Mouse (Mus musculus): Measurements from ENCODE around the gene Serpina12.

Serpina12 gene

GRCm38 (mm10) chr12:104044343-104044742, at the start of gene Serpina12:
TSS of gene Serpina12 (minus strand) at chr12:104044443.
- no peak for DNase-seq (ENCODE audit: low read depth, low spot score)

GRCm38 (mm10) chr12:104091303-104091702, 47.1 kb upstream of the Serpina12 start:
- DNase-seq (ENCODE audit: low read depth, low spot score) = no peak

GRCm38 (mm10) chr12:104090119-104090518, 45.9 kb upstream of the Serpina12 start:
- no peak for DNase-seq (ENCODE audit: low read depth, low spot score)

- DNase-seq (ENCODE audit: low read depth, low spot score) = peak; percentile 59
These were observed 28.0 kb upstream of the Serpina12 start for GRCm38 (mm10) chr12:104072286-104072685.

GRCm38 (mm10) chr12:104071708-104072107, 27.5 kb upstream of the Serpina12 start:
- DNase-seq (ENCODE audit: low read depth, low spot score) = no peak

GRCm38 (mm10) chr12:104069620-104070019, 25.4 kb upstream of the Serpina12 start:
- peak; percentile 94 for DNase-seq (ENCODE audit: low read depth, low spot score)

- peak; percentile 94 for DNase-seq (ENCODE audit: low read depth, low spot score)
These were observed 23.3 kb upstream of the Serpina12 start for GRCm38 (mm10) chr12:104067549-104067948.

- DNase-seq (ENCODE audit: low read depth, low spot score) = peak; percentile 76
These were observed 22.0 kb upstream of the Serpina12 start for GRCm38 (mm10) chr12:104066241-104066640.

- peak; percentile 61 for DNase-seq (ENCODE audit: low read depth, low spot score)
These were observed 20.8 kb upstream of the Serpina12 start for GRCm38 (mm10) chr12:104064996-104065395.

- DNase-seq (ENCODE audit: low read depth, low spot score) = peak; percentile 55
These were observed 20.3 kb upstream of the Serpina12 start for GRCm38 (mm10) chr12:104064532-104064931.

- no peak for DNase-seq (ENCODE audit: low read depth, low spot score)
These were observed 17.6 kb upstream of the Serpina12 start for GRCm38 (mm10) chr12:104061862-104062261.

- DNase-seq (ENCODE audit: low read depth, low spot score) = peak; percentile 61
These were observed 15.9 kb upstream of the Serpina12 start for GRCm38 (mm10) chr12:104060126-104060525.

- DNase-seq (ENCODE audit: low read depth, low spot score) = no peak
These were observed 13.3 kb upstream of the Serpina12 start for GRCm38 (mm10) chr12:104057531-104057930.

GRCm38 (mm10) chr12:104057050-104057449, 12.8 kb upstream of the Serpina12 start:
- DNase-seq (ENCODE audit: low read depth, low spot score) = peak; percentile 88

GRCm38 (mm10) chr12:104055755-104056154, 11.5 kb upstream of the Serpina12 start:
- DNase-seq (ENCODE audit: low read depth, low spot score) = no peak

- DNase-seq (ENCODE audit: low read depth, low spot score) = no peak
These were observed 9.8 kb upstream of the Serpina12 start for GRCm38 (mm10) chr12:104053995-104054394.

GRCm38 (mm10) chr12:104045713-104046112, 1.5 kb upstream of the Serpina12 start:
- DNase-seq (ENCODE audit: low read depth, low spot score) = no peak

GRCm38 (mm10) chr12:104042753-104043152, 1.5 kb downstream of the Serpina12 start:
- no peak for DNase-seq (ENCODE audit: low read depth, low spot score)

GRCm38 (mm10) chr12:104041401-104041800, 2.8 kb downstream of the Serpina12 start:
- peak; percentile 51 for DNase-seq (ENCODE audit: low read depth, low spot score)

GRCm38 (mm10) chr12:104038181-104038580, 6.1 kb downstream of the Serpina12 start:
- no peak for DNase-seq (ENCODE audit: low read depth, low spot score)

- no peak for DNase-seq (ENCODE audit: low read depth, low spot score)
These were observed 10.5 kb downstream of the Serpina12 start for GRCm38 (mm10) chr12:104033752-104034151.

GRCm38 (mm10) chr12:104029986-104030385, 14.3 kb downstream of the Serpina12 start:
- DNase-seq (ENCODE audit: low read depth, low spot score) = peak; percentile 29

- DNase-seq (ENCODE audit: low read depth, low spot score) = no peak
These were observed 29.0 kb downstream of the Serpina12 start for GRCm38 (mm10) chr12:104015280-104015679.

GRCm38 (mm10) chr12:104013620-104014019, 30.6 kb downstream of the Serpina12 start, which contains the start of gene Serpina9:
TSS of gene Serpina9 (minus strand) at chr12:104013755.
- peak; percentile 63 for DNase-seq (ENCODE audit: low read depth, low spot score)

Measured in brain, adult 2 months (tissue).